Mouse (Mus musculus): ENCODE results near the gene Sfxn5.

GRCm38 (mm10) chr6:85264982-85265518 lies 68.2 kb downstream of the Sfxn5 start:
- TF ChIP-seq CTCF (IDR thresholded peaks at IDR 0.05; ENCODE audit: extremely low read depth, insufficient read depth, low read length) (no peak), POLR2A (IDR thresholded peaks at IDR 0.05; ENCODE audit: extremely low read depth, insufficient read depth, low read length) (no peak)

Measured in cortical plate, adult 2 months (tissue).